Mouse (Mus musculus) E14TG2a.4 (cell line): ENCODE data around the gene Scamp3.

Experiments
- CTCF ChIP-seq: conservative IDR thresholded peaks from 2 replicates; pipeline ENCODE4 v1.5.1; 2014; ENCODE audit warnings: low read length
- NANOG ChIP-seq: IDR thresholded peaks from 2 replicates; pipeline ENCODE4 v1.6.1; 2014; ENCODE audit warnings: borderline replicate concordance, low read length, mixed read lengths
- POU5F1 ChIP-seq: IDR thresholded peaks from 2 replicates; pipeline ENCODE4 v1.6.1; 2014; ENCODE audit warnings: low read length, borderline replicate concordance

DNA sequence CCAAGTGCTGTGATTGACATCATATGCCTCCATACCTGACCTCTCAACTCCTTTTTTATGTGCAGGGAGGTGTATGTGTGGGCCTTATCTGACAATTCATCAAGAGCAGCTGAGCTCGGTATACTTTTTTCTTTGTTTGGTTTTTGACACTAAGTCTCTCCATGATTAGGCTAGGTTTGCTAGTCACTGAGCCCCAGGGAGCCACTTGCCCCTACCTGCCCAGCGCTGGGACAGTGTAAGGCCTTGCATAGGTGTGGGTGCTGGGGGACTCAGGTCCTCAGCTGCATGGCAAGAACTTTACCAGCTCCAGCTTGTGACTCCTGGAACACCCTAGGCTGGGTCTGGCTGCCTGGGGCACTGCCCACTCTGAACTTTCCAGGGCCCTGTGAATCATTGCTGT lies 29.4 kb downstream of the Scamp3 start:
- no peak for TF ChIP-seq CTCF
- TF ChIP-seq NANOG = no peak
- no peak for TF ChIP-seq POU5F1
